Mouse (Mus musculus) left cerebral cortex, postnatal 36 days (tissue): ENCODE results near the gene Ubxn10. TPM values are rescaled to one million over a fixed set of nuclear protein-coding genes. Genes with fewer than 3 reads are reported as not detected.

Experiments used
- DNase-seq, 2 experiments: peaks; one replicate each; pipeline ENCODE4 v3.0.0; 2021 to 2022; ENCODE audit warnings: low spot score in 2 of 2, mixed read lengths in 1 of 2
- intact Hi-C: fragments of 180-260 bp; cut with DNase I; formaldehyde crosslinking; loops from one replicate; pipeline ENCODE4 v1.15.1; 2025
- total RNA-seq, 2 experiments: library from RNA; stranded (reverse); gene quantifications; 2 replicates each; pipeline ENCODE4 v1.2.3; 2021

Gene Ubxn10
- total RNA-seq, result 1 to 10 TPM; 1.3 to 1.5 TPM

GRCm38 (mm10) chr4:138737031-138737430 is at the start of gene Ubxn10:
TSS of gene Ubxn10 (minus strand) at chr4:138737167.
- intact Hi-C loops, result no loop called here
- DNase-seq, result no peak

- intact Hi-C loops, result no loop called here
- DNase-seq, result no peak
Measured at GRCm38 (mm10) chr4:138786141-138786540, 49.2 kb upstream of the Ubxn10 start.

GRCm38 (mm10) chr4:138785721-138786120 is 48.8 kb upstream of the Ubxn10 start:
- intact Hi-C loops, result no loop called here
- DNase-seq, result no peak

GRCm38 (mm10) chr4:138782098-138782497 is 45.1 kb upstream of the Ubxn10 start:
- peak in 1 of 2 experiments; percentile 58 for DNase-seq
- intact Hi-C loops, result no loop called here

- intact Hi-C loops, result no loop called here
- no peak for DNase-seq
Measured at GRCm38 (mm10) chr4:138780300-138780699, 43.3 kb upstream of the Ubxn10 start.

- DNase-seq, result no peak
- intact Hi-C loops, result no loop called here
Measured at GRCm38 (mm10) chr4:138777417-138778407, 40.7 kb upstream of the Ubxn10 start.

- DNase-seq, result no peak
- intact Hi-C loops, result no loop called here
Measured at GRCm38 (mm10) chr4:138775435-138775834, 38.5 kb upstream of the Ubxn10 start, which contains the start of gene Pla2g2d. TSS of gene Pla2g2d (plus strand) at chr4:138775735.

GRCm38 (mm10) chr4:138772386-138772785 is 35.4 kb upstream of the Ubxn10 start:
- no peak for DNase-seq
- intact Hi-C loops, result no loop called here

- intact Hi-C loops, result no loop called here
- DNase-seq, result no peak
Measured at GRCm38 (mm10) chr4:138771970-138772369, 35.0 kb upstream of the Ubxn10 start.

GRCm38 (mm10) chr4:138762266-138762665 is 25.3 kb upstream of the Ubxn10 start:
- intact Hi-C loops, result no loop called here

GRCm38 (mm10) chr4:138757416-138757815 is 20.4 kb upstream of the Ubxn10 start, which contains the start of gene Pla2g2f:
TSS of gene Pla2g2f (minus strand) at chr4:138757626.
- no peak for DNase-seq
- intact Hi-C loops, result no loop called here

More at GRCm38 (mm10) chr4:138762266-138762665, 25.3 kb upstream of the Ubxn10 start:
- DNase-seq, result no peak

GRCm38 (mm10) chr4:138755983-138756382 is 19.0 kb upstream of the Ubxn10 start:
- intact Hi-C loops, result no loop called here
- no peak for DNase-seq

GRCm38 (mm10) chr4:138755439-138755838 is 18.5 kb upstream of the Ubxn10 start:
- no peak for DNase-seq
- intact Hi-C loops, result no loop called here

GRCm38 (mm10) chr4:138754432-138754831 is 17.5 kb upstream of the Ubxn10 start:
- DNase-seq, result no peak
- intact Hi-C loops, result no loop called here

GRCm38 (mm10) chr4:138753608-138754007 is 16.6 kb upstream of the Ubxn10 start:
- intact Hi-C loops, result no loop called here
- no peak for DNase-seq

GRCm38 (mm10) chr4:138752603-138753002 is 15.6 kb upstream of the Ubxn10 start:
- intact Hi-C loops, result no loop called here
- DNase-seq, result no peak

GRCm38 (mm10) chr4:138748369-138749072 is 11.6 kb upstream of the Ubxn10 start:
- intact Hi-C loops, result loop anchor here (1.0 kb wide), 1 partner anchor 103 kb away; no protein-coding TSS in a partner anchor
- peak; percentile 57 to 60 for DNase-seq

GRCm38 (mm10) chr4:138747851-138748250 is 10.9 kb upstream of the Ubxn10 start:
- DNase-seq, result peak in 1 of 2 experiments; percentile 43
- intact Hi-C loops, result loop anchor here (1.0 kb wide), 1 partner anchor 103 kb away; no protein-coding TSS in a partner anchor

- DNase-seq, result no peak
Measured at GRCm38 (mm10) chr4:138746866-138747265, 9.9 kb upstream of the Ubxn10 start.

GRCm38 (mm10) chr4:138745884-138746283 is 8.9 kb upstream of the Ubxn10 start:
- no peak for DNase-seq
- intact Hi-C loops, result no loop called here

More at GRCm38 (mm10) chr4:138746866-138747265, 9.9 kb upstream of the Ubxn10 start:
- intact Hi-C loops, result no loop called here
